Mouse (Mus musculus): ENCODE data around the gene Ghrhr.

Gene Ghrhr

DNA sequence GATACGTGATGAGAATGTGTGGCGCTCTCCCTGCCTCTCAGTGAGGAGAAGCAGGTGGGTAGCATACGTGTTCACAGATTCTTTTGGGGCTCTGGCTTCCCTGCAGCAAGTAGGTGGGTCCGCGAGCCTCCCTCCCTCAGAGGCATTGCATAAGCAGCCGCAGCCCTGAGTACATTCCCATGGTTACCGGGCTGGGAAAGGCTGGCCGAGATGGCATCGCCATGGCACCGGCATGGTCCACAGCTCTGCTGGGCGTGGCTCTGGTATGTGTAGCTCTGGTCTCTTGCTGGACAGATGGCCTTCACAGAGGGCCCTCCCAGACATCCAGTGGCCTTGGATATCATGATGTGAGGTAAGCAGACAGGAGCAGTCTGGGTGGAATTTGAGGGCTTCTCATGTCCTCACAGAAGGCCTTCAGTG is 20.5 kb downstream of the Ghrhr start:
- peak; percentile 40 to 58 for DNase-seq

GRCm38 (mm10) chr6:55398869-55399628 is 23.0 kb downstream of the Ghrhr start:
- DNase-seq = no peak

DNA sequence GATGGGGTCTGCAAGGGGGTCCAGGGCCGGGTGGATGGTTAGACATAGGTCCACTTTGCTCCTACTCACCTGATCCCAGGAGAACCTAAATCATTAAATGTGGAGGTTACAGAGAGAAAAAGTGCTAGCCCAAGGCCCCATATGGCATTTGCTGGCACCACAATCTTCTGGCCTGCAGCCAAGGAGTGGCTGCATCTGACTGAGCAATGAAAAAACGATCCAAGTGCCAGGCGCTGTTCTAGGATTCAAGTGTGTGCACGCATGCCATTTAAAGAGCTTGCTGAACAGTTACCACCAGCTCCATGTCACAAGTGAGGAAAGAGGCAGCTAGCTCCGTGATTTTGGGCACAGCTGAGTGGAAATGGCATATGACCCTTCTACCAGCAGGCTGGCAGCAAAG is 23.8 kb downstream of the Ghrhr start:
- peak in 1 of 2 experiments; percentile 24 for DNase-seq

DNA sequence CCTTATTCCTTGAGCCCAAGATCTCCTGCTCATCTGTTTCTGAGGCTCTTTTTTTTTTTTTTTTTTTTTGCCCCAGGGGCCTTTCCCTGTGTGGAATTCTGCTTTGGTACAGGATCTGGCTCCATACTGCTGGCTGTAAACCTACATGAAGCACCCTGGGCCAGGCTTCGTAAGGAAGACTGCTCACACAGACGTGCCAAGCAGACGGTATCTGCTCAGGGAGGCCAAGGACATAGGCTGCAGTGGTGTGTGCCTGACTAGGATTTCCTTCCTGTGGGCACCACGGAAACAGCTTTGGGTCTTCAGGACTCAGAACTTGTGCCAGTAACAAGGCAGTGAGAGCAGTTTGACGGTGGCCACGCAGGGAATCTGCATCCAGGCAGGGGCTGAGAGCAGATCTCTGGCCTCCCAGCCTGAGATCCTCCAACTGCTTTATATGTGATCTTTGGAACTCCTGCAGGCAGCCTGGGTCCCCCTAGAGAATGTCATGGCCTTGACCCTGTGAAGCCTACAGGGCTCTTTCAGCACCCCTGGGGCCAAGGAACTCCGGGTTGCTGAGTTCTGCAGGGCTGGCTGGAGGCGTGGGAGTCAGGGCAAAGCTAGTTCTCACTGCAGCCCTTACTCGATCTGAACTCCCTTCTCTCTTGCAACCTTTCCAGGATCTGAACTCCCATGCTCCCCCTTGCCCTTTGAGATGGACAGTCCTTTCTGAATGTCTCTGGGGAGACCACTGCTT is 26.1 kb downstream of the Ghrhr start:
- no peak for DNase-seq

DNA sequence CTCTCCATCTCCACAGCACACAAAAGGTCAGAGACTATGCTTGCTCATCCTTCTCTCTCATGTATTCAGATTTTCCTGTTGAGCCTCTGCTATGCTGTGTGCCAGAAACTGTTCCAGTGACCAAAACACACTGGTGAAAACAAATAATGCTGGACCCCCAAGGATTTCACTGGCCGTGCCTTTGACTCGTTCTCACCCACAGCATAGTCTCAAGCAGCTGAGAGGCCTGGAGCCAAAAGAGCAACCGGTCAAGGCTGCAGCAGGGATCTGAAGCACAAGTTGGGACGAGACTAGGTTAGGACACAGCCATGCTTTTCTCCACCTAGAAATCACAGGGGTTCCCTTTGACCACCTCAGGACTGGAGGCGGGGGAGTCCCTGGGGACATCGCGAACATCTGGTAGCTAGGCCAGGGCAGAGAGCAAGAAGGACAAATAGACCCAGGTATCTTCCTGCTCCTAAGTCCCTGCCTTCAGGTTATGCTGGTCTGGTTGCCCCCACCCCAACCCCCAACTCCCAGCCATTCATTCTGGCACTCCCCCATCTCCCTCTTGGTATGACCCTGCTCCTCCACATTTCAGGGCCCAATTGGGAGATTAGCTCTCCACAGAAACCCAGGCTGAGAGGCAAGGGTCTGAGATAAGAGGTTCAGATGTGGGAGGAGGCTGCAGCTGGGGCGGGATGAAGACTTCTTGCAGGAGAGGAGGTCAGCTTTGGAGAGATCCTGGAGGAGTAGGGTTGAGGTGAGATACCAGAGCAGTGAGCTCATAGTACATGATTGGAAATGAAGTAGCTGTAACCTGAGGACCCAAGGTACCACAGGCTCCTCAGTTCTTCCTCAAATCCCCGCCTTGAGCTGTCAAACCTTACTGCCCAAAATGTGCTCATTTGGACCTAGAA is 27.6 kb downstream of the Ghrhr start:
- DNase-seq = no peak

GRCm38 (mm10) chr6:55404421-55404990 is 28.4 kb downstream of the Ghrhr start:
- no peak for DNase-seq

DNA sequence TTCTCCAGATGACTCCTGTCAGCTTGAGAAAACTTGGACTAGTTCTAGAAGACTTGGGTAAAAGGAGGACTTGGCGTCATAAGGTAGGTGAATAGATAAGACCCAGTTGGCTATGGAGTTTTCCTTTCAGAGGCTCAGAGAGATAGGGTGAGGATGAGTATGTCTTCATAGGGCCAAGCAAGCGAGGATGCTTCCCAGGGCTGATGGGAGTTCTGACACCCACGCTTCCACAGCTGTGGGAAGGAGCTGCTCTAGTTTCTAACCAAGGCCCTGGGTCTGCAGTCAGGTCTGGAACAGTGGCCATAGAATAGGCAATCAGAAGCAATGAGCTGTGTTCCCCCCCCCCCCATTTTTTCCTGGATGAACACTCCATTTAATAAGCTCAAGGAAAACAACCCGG is 31.2 kb downstream of the Ghrhr start:
- no peak for DNase-seq

DNA sequence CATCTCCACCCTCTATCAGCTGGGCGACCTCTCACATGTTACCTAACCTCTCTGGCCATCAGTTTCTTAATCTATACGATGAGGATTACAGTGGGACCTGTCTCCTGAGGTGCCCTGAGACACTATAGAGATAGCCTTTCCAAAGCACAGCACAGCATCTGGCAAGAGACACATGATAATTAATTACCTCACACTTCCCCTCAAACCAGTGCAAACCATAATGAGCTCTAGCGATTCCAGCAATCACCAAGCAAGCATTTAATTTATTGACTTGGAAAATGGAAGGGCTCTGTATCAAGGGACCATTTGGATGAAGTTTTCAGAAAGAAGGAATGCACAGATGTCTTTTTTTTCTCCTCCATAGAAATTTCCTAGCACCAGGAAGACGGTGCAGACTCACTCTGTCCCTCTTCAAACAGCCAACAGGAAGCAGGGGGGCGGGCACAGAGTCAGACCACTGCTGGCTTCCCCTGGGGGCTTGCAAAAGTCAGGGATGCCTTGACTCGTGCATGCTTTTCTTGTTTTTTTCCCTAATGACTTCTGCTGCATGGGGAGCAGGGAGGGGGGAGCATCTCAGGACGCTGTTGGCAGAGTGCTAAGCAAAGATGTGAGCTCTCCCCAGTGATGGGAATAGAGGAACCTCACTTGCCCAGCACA is 34.2 kb downstream of the Ghrhr start:
- no peak for DNase-seq

DNA sequence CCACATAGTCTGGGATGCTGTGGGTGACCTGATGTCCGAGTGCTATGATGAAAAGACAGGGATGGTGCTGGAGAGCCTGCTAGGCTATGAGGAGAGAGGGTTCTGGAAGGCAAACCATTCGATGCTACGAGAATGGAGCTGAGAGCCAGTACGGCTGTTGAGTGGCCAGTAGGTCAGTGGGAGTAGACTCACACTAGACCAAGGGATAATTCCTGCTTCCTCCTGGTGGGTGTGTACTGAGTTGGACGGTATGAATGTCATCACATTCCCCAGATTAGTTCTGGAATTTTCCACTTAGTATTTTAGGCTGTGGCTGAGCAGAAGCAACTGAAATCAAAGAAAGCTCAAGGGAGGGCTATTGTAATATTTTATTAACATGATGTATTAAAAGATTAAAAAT is 34.9 kb downstream of the Ghrhr start:
- DNase-seq = no peak

GRCm38 (mm10) chr6:55416202-55416601 is 40.1 kb downstream of the Ghrhr start:
- DNase-seq = no peak

GRCm38 (mm10) chr6:55418746-55419410 is 42.8 kb downstream of the Ghrhr start:
- DNase-seq = no peak

- no peak for DNase-seq
Measured at GRCm38 (mm10) chr6:55420411-55420810, 44.3 kb downstream of the Ghrhr start.

DNA sequence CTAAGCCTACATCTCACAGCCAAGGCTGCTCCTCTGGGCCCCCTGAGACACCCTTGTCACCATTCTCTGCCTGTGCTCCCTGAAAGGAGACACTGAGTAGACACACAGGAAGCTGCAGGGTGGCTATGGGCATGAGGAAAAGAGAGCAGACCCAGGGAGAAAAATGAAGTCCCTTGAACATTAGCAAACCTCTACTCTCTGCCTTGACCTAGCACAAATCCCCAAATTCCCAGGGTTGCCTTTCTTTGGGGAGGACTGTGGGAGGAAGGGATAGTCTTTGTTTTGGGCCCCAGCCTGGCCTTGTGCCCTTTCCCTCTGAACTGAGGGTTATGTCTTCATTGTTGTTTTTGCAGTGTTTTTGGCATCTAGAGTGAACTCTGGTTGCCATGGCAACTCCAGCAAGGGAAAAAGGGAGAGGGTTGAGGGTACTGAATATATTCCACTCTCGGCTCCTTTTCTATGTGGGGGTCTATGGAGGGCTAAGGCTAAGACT is 44.8 kb downstream of the Ghrhr start:
- DNase-seq = no peak

- no peak for DNase-seq
Measured at GRCm38 (mm10) chr6:55432121-55432520, 56.0 kb downstream of the Ghrhr start.

- DNase-seq = peak in 1 of 2 experiments; percentile 26
Measured at GRCm38 (mm10) chr6:55434360-55434759, 58.3 kb downstream of the Ghrhr start.

GRCm38 (mm10) chr6:55435266-55436159 is 59.4 kb downstream of the Ghrhr start:
- DNase-seq = no peak

GRCm38 (mm10) chr6:55437919-55438318 is 61.8 kb downstream of the Ghrhr start:
- DNase-seq = no peak
